Mouse (Mus musculus): ENCODE results near the gene Pkp4.
"Not testable (repeated sequence)": the region's sequence is repeated elsewhere in the genome, so short reads cannot be mapped to it uniquely, and the experiment has no call there.

The Pkp4 gene

DNA sequence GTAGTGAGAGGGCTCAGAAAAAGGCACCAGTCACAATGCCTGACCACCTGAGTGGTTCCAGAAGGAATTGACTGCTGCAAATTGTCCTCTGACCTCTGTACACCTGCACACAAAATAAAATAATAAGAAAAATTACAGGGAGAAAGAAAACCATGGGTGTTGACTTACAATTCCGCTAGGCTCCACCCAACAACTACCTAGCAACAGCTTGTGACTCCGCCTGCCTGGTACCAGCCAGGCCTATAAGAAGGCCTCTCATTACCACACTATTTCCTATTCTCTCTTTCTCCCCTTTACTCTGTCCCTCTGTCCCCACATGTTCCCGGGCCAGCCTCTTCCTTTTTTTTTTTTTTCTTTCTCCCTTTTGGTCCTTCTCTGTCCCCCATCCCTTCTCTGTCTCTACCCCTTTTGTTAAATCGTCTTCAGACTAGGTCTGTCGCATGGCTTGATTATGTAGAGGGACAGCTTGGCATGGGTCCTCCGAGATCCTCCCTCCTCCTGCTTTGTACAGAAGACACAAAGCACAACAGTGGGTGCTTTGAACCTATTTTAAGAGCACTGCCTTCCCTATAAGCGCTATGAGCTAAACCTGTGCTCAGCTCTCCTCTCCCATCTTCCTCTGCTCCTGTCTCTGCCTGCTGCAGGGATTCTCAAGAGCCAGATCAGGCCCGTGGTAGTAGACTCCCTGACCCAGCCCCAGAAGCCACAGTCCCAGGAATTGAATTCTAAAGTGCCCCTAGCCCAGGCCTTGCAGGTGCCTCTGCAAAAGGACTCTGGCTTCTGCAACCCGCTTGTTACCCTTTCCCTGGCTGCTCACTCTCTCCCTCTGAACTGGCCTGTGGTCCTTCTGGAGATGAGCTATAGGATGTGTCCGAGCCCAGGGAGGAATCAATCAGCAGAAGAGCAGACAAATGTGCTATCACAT is 223.5 kb downstream of the Pkp4 start:
- DNase-seq (ENCODE audit: low spot score in 2 of 2): no peak

DNA sequence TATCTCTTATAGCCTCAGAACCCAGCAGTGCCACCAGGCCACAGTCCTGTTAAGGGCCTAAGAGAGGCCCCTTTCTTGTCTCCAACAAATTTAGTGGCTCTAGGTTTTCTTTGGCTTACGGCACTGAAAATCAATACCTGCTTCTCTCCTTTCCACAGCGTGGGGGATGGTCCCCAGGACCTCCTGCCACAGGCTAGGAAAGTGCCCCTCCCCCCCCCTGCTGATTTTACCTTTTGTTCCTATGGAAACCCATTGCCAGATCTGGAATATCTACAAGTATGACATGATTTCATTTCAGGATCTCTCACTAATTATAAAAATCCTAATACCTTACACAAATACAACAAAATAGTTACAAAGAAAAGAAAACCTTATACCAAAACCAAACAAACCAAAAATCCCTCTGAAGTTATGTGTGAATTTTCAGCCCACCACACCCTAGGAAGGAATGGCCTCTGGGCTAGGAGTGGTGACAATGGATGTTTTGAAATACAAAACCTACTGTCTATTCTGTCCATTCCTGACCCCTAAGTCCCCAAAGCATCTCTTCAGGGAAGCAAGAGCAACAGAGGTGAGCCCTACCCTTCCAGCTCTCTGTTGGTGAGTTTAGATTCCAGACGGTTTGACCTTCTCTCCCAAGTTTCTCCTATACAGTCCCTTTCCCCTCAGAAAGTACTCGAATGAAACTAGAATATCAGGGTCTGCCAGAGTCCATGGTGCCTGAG is 224.7 kb downstream of the Pkp4 start:
- DNase-seq (ENCODE audit: low spot score in 2 of 2): no peak

GRCm38 (mm10) chr2:59389971-59390370 is 229.3 kb downstream of the Pkp4 start:
- DNase-seq (ENCODE audit: low spot score in 2 of 2): no peak

DNA sequence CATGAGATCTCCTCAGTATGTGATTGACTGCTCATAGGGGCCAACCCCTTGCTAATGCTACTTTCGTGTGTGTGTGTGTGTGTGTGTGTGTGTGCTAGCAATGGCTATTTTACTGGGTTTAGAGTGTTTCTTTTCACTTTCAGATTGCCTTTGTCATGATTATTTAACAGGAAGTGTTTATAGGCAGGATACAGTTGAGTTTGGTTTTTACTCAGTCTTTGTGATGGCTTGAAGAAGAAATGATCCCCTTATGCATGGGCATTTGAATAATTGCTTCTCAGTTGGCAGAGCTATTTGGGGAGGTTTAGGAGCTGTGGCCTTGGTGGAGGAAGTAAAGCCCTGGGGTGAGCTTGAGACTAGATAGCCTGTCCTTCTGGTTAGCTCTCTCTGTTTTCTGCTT is 232.5 kb downstream of the Pkp4 start:
- no peak for DNase-seq (ENCODE audit: low spot score in 2 of 2)

DNA sequence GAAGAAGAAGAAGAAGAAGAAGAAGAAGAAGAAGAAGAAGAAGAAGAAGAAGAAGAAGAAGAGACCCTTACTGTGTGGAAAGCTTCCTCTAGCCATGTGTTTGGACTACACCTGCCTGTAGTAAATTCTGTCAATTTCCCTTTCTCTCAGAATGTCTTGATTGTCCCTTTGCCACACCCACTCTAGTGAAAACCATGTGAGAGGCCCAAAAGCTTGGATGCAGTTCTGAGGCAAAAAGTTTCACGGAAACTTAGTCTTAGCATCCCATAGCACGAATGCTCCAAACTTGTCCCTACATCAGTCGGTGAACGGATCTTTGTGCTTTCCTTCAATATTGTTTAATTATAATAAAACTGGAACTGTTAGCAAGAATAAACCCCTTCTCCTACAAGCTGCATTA is 234.0 kb downstream of the Pkp4 start:
- no peak for DNase-seq (ENCODE audit: low spot score in 2 of 2)

- DNase-seq (ENCODE audit: low spot score in 2 of 2): not testable (repeated sequence)
Observed at GRCm38 (mm10) chr2:59395160-59395650, 234.6 kb downstream of the Pkp4 start.

GRCm38 (mm10) chr2:59396555-59396954 is 235.9 kb downstream of the Pkp4 start:
- no peak for DNase-seq (ENCODE audit: low spot score in 2 of 2)

GRCm38 (mm10) chr2:59397531-59397930 is 236.9 kb downstream of the Pkp4 start:
- no peak for DNase-seq (ENCODE audit: low spot score in 2 of 2)

GRCm38 (mm10) chr2:59400901-59401378 is 240.3 kb downstream of the Pkp4 start:
- DNase-seq (ENCODE audit: low spot score in 2 of 2): no peak

DNA sequence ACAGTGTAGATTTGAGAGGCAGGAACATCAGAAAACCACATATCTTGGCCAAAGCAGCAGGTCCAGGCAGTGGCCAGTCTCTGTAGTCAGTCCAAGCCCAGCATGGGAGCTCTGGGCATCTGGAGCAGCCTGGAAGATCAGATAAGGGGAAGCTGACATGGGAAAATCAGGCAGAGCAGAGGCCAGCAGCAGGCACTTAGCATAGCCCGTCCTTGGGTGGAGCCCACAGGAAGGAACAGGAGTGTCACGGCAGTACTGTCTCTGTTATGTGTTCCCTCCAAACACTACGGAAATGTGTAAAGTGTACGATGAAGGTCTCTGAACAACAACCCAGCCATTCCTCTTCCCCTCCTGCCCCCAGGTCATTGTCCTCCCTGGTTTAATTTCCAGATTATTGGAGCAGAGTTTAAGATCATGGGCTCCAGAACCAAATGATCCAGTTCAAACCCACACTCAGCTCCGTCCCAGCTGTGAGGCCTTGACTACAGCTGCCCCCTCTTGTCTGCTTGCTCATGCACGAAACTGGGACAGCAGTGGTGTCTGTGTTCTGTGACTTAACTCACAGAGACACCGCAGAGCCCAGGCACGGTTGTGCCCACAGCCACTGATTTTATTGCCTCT is 241.3 kb downstream of the Pkp4 start:
- DNase-seq (ENCODE audit: low spot score in 2 of 2): no peak

- no peak for DNase-seq (ENCODE audit: low spot score in 2 of 2)
Observed at GRCm38 (mm10) chr2:59404022-59404421, 243.4 kb downstream of the Pkp4 start.

All from urinary bladder, adult 18-20 months (tissue).